Mouse (Mus musculus) neural tube, embryonic 15.5 days (tissue): ENCODE results near the gene Pim3. TPM values are rescaled to one million over a fixed set of nuclear protein-coding genes. Genes with fewer than 3 reads are reported as not detected.

ENCODE experiments used
- ATAC-seq: fragments of 200-750 bp; cut with Nextera tagmentation; 2 replicates; pipeline ENCODE4 v1.8.0; 2017; ENCODE audit warnings: mild to moderate bottlenecking, moderate TSS enrichment, moderate library complexity; ENCODE audit not compliant: low FRiP score
- H3K27ac ChIP-seq: fragments of 300-500 bp; sonication (generic); replicated peaks from 2 replicates; pipeline ENCODE4 v1.5.1; 2015; ENCODE audit warnings: mild to moderate bottlenecking, inconsistent platforms
- H3K27me3 ChIP-seq: fragments of 300-500 bp; sonication (generic); replicated peaks from 2 replicates; pipeline ENCODE4 v1.6.1; 2015; ENCODE audit warnings: inconsistent platforms
- H3K36me3 ChIP-seq: fragments of 300-500 bp; sonication (generic); 2 replicates; pipeline ENCODE4 v1.6.1; 2015; ENCODE audit warnings: inconsistent platforms
- H3K4me1 ChIP-seq: fragments of 300-500 bp; sonication (generic); 2 replicates; pipeline ENCODE4 v1.6.1; 2015; ENCODE audit warnings: inconsistent platforms
- H3K4me2 ChIP-seq: fragments of 300-500 bp; sonication (generic); 2 replicates; pipeline ENCODE4 v1.6.1; 2015; ENCODE audit warnings: inconsistent platforms, mild to moderate bottlenecking, moderate library complexity
- H3K4me3 ChIP-seq: fragments of 300-500 bp; sonication (generic); replicated peaks from 2 replicates; pipeline ENCODE4 v1.5.1; 2015; ENCODE audit warnings: mild to moderate bottlenecking, inconsistent platforms
- H3K9ac ChIP-seq: fragments of 300-500 bp; sonication (generic); replicated peaks from 2 replicates; pipeline ENCODE4 v1.6.1; 2015; ENCODE audit warnings: mild to moderate bottlenecking, inconsistent platforms
- H3K9me3 ChIP-seq: fragments of 300-500 bp; sonication (generic); replicated peaks from 2 replicates; pipeline ENCODE4 v1.6.1; 2016; ENCODE audit warnings: inconsistent platforms
- WGBS: fragments of 180-500 bp; shearing (Covaris S2); methylation state at CpG from one replicate; pipeline ENCODE4 v1.1.7; 2015; ENCODE audit warnings: mixed read lengths; 5-methylcytosine and 5-hydroxymethylcytosine counted together
- polyA plus RNA-seq: library from polyadenylated mRNA; unstranded; fragments of >200 nt; fragmentation: Nextera tagmentation; extraction: Ambion mirVana; gene quantifications from 2 replicates; pipeline ENCODE4 v1.2.1, GENCODE M21; 2015

Gene Pim3
- polyA plus RNA-seq, 1 experiment from 2014 or later, result 78.7 TPM

DNA sequence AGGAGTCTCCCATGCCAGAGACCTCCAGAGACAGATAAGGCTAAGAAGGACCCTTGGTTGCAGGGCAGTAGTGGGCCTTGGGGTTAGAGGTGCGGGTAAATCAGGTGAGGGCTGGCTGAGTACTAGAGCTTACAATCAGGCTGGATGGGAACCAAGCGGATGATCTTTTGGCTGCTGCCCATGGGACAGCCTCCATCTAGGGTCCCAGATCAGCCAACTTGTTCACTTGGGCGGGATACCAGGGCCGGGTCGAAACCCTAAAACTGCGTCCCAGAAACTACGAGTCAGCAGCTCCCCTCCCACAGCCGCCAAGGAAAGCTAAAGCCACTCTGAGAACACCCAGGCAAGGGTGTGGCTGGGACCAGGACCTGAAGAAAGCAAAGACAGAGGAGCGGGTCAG lies 8.9 kb upstream of the Pim3 start:
- H3K9ac ChIP-seq, result no peak overlapping the region
- H3K4me3 ChIP-seq, result no peak overlapping the region
- WGBS, result 88% methylated on average over 9 of the region's 9 CpGs
- H3K4me2 ChIP-seq, result no peak overlapping the region
- no peaks in the 10 kb centered on the region for H3K9me3 ChIP-seq
- no peaks in the 10 kb centered on the region for H3K36me3 ChIP-seq
- no peak overlapping the region for H3K27ac ChIP-seq
- H3K4me1 ChIP-seq, result peaks cover 17% of the 10 kb centered on the region; the same call in 1 of the 2 replicates
- no peak for ATAC-seq
- no peaks in the 10 kb centered on the region for H3K27me3 ChIP-seq

DNA sequence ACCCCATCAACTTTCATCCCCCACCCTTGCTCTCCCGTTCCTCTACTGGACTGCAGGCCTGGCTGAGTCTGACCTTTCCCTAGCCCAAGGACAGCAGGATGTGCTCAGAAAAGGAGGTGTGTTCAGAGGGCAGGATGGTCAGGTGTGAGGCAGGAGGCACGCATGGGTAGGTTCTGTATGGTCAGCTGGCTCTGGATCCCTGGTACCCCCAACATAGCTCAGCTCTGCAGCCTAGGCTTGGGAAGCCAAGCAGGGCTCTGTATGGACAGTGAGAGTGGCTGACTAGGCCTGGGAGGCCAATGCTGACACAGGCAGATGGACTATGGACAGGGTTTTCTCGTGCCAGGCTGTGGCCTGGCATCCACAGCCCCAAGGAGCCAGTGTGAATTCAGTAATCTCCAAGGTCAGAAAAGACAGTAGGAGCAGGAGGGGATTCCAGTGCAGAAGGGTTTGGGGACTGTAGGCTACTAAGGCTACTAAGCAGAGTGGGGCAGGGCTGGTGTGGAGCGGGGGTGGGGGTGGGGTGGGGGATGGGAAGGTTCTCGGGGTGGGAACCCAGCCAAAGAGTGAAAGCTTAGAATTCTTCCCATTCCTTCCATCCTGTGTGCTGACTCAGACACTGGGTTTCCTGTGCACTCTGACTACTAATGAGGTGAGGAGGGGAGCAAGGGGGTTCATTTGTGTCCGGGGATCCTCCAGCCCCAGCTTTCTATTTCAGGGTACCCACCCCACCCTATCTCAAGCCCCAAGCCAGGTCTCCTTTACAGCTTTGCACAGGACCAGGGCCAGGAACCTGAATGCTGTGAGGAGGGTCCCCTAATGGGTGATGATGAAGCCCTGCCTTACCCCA lies 7.6 kb upstream of the Pim3 start:
- 69% methylated on average over 6 of the region's 6 CpGs for WGBS
- no peak overlapping the region for H3K4me2 ChIP-seq
- no peaks in the 10 kb centered on the region for H3K9me3 ChIP-seq
- H3K27me3 ChIP-seq, result no peaks in the 10 kb centered on the region
- H3K9ac ChIP-seq, result no peak overlapping the region
- no peak for ATAC-seq
- no peaks in the 10 kb centered on the region for H3K36me3 ChIP-seq
- H3K4me1 ChIP-seq, result peaks cover 17% of the 10 kb centered on the region; the same call in 1 of the 2 replicates
- H3K27ac ChIP-seq, result no peak overlapping the region
- no peak overlapping the region for H3K4me3 ChIP-seq

DNA sequence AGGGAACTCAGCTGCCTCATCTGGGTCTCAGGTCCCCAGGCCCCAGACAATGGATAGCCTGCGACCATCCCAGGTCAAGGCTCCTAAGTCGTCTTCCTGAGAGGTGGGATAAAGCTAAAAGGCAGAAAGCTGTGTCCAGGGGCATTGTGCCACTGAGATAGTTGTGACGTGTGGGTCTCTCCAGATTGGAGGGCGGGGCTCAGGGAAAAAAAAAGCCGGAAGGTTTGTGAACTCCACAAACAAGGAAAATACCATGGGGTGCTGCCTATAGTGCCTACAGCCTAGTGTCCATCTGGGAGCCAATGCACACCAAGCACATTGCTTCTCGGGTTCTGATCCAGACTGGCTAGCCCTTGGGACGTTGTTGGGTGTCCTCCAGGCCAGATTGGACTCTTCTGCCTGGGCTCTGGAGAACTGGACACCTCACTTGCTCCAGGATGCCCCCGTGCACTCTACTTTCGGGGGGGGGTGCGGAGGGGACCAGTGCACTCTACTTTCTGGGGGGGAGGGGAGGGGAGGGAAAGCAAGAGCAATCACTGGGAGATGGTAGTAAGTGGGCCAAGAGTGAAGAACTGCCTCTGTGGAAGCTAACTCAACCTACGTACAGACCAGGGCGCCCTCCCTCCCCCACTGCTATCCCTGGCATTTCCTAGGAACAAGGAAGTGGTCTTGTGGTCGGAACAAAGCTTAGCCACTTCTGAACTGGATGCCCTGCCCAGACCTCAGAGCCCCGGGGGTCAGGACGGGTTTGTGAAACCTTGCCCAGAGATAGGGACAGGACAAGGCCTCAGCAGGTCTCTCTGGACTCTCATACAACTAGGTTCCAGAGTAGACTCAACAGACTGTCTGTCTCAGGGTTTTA lies 6.8 kb upstream of the Pim3 start:
- ATAC-seq, result no peak
- no peak overlapping the region for H3K9ac ChIP-seq
- no peaks in the 10 kb centered on the region for H3K9me3 ChIP-seq
- no peak overlapping the region for H3K4me3 ChIP-seq
- no peak overlapping the region for H3K27ac ChIP-seq
- H3K27me3 ChIP-seq, result no peaks in the 10 kb centered on the region
- no peaks in the 10 kb centered on the region for H3K36me3 ChIP-seq
- WGBS, result 78% methylated on average over 15 of the region's 15 CpGs
- no peak overlapping the region for H3K4me2 ChIP-seq
- H3K4me1 ChIP-seq, result peaks cover 13% of the 10 kb centered on the region; the same call in 1 of the 2 replicates

DNA sequence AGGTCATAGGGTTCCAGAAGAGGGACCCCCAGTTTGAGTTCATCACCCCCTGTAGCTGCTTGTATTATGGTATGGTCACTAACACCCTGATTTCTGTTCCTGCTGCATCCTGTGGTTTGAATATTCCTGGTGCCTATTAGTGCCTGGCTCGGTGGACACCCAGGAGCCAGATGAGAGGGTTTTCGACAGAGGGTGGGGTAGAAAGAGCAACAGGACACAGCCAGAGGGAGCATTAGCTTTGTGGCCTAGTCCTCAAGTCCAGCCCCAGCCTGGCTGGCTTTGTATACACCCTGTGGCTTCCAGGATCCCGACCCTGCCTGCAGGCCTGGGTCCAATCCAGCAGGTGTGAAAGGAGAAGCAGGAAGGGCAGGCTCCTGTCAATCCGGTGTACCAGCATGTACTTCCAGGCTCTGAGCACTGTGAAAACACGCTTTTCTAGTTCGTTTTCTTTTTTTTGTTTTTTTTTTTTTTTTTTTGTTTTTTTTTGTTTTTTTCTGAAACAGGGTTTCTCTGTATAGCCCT lies 6.0 kb upstream of the Pim3 start:
- H3K4me2 ChIP-seq, result no peak overlapping the region
- H3K27ac ChIP-seq, result no peak overlapping the region
- no peaks in the 10 kb centered on the region for H3K9me3 ChIP-seq
- H3K36me3 ChIP-seq, result no peaks in the 10 kb centered on the region
- ATAC-seq, result no peak
- H3K27me3 ChIP-seq, result no peaks in the 10 kb centered on the region
- H3K9ac ChIP-seq, result no peak overlapping the region
- WGBS, result 79% methylated on average over 6 of the region's 6 CpGs
- no peak overlapping the region for H3K4me3 ChIP-seq
- 0 out of 2 replicates have a peak, but pooled peaks cover 7% of the 10 kb centered on the region for H3K4me1 ChIP-seq

DNA sequence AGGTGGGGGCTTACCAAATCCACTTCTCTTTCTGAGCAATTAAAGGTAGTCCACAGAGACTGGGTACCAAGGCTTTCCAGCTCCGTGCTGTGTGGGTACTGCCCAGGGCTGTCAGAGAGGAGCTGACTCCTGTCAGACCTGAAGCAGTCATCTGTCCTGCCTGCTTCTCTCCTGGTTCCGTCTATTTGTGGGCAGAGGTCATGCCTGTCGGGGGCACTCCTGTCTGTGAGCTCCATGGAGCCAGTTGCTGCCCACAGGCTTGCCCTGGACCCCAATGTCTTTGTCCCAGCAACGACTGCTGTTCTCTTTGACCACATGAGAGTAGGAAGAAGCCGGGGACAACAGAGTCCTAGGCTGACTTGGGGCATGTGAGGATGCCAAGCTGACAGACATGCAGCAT lies 5.4 kb upstream of the Pim3 start:
- Histone ChIP-seq H3K36me3 (no peaks in the 10 kb centered on the region), H3K4me2 (no peak overlapping the region), H3K9me3 (no peaks in the 10 kb centered on the region), H3K4me3 (no peak overlapping the region), H3K4me1 (peaks cover 8% of the 10 kb centered on the region), H3K27me3 (no peaks in the 10 kb centered on the region), H3K9ac (no peak overlapping the region), H3K27ac (no peak overlapping the region)
- ATAC-seq, result no peak
- 84% methylated on average over 5 of the region's 5 CpGs for WGBS

DNA sequence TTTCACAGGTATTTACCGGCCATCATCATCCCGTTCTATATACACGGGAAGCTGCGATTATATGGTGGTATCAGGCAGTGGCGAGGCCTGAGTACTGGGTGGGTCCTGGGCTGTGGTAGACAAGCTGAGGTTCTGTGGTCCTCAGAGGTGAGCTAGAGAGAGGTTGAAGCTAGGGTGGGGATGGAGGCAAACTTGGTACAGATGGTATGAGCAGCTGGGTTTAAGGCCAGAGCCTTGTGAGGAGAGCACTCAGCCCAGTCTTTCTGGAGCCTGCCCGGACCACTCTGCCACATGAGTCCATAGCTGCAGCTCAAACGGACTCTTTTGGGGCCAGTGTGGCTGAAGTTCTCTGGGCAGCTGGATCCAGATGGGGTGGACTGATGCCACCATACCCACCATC lies 4.6 kb upstream of the Pim3 start:
- H3K4me3 ChIP-seq, result no peak overlapping the region
- H3K9ac ChIP-seq, result no peak overlapping the region
- no peak overlapping the region for H3K27ac ChIP-seq
- no peaks in the 10 kb centered on the region for H3K9me3 ChIP-seq
- ATAC-seq, result no peak
- no peak overlapping the region for H3K4me2 ChIP-seq
- WGBS, result 95% methylated on average over 7 of the region's 7 CpGs
- H3K27me3 ChIP-seq, result no peaks in the 10 kb centered on the region
- no peaks in the 10 kb centered on the region for H3K36me3 ChIP-seq
- H3K4me1 ChIP-seq, result peaks cover 9% of the 10 kb centered on the region

DNA sequence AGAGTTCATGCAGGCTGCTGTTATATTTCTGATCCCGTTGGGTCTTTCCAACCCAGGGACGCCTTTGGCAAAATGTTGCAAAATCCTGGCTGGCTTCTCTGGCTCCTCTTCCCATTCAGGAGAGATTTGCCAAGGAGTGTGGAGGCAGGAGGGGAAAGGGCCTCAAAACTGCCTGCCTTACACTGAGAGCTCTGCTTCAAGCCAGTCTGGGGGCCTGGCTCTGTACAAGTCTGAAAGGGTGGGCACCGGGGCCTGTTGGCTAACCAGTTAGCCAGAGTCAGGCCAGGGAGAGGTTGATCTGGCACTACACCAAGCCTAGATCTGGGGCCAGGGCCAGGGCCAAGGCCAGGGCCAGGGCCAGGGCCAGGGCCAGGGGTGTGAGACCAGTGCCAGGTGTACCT lies 3.8 kb upstream of the Pim3 start:
- Histone ChIP-seq H3K4me3 (no peak overlapping the region), H3K9ac (no peak overlapping the region), H3K9me3 (no peaks in the 10 kb centered on the region), H3K27me3 (no peaks in the 10 kb centered on the region), H3K4me1 (peaks cover 9% of the 10 kb centered on the region), H3K36me3 (no peaks in the 10 kb centered on the region), H3K4me2 (no peak overlapping the region), H3K27ac (no peak overlapping the region)
- no peak for ATAC-seq
- WGBS, result 92% methylated on average over 3 of the region's 3 CpGs

DNA sequence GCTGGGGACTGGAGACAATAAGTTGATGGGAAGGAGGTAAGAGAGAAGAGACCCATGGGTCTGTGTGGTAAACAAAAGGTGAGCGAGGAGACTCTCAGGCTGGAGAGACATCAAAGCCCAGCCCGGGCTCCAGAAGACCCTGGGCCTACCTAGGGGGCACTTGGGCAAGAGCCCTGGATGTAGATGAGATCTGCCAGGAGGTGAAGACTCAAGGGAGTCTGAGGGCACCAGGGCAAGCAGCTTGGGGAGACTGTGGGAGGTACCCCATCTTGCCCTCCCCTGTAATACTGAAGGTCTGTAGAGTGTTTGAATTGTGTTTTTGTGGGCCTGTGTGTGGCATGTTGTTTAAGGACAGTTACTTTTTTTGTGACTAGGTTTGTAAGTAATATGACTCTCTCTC lies 3.3 kb upstream of the Pim3 start:
- no peaks in the 10 kb centered on the region for H3K36me3 ChIP-seq

DNA sequence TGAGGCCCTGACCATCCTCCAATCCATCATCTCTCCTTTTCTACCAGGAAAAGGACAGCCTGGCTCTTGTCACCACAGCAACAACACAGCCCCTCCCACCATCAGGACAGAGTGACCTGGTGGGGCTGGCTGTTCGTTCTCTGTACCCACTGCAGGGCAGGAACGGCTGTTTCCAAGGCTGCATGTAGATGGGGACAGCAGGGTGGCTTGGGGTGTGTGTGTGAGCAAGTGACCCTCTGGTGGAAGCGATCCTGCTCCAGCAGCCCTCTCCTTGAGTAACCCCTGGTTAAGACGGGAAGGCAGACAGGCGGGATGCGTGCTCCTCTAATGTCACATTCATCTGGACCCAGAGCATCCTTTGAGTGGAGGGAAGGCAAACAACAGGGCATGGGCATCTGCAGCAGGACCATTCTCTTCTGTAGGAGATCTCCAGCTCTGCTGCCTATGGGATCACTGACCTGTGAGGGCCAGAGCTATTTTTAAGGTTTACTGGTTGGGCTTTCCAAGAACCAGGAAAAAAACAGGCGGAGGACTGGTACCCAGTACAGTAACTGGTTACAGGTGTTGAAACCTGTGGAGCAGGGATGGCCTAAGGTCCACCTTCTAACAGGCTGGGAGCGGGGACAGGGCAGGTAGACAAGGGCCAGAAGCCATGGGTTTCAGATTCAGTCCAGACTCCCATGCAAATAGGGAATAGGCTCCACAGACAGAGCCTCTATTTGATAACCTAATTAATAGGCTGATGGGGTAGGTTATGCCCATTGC lies 2.6 kb upstream of the Pim3 start:
- ATAC-seq, result no peak

More for the DNA sequence above, 3.3 kb upstream of the Pim3 start:
- no peak overlapping the region for H3K27ac ChIP-seq
- ATAC-seq, result no peak
- H3K27me3 ChIP-seq, result no peaks in the 10 kb centered on the region
- no peak overlapping the region for H3K4me3 ChIP-seq
- no peak overlapping the region for H3K4me2 ChIP-seq
- no peaks in the 10 kb centered on the region for H3K9me3 ChIP-seq
- H3K4me1 ChIP-seq, result peaks cover 9% of the 10 kb centered on the region
- 75% methylated on average over 2 of the region's 2 CpGs for WGBS
- no peak overlapping the region for H3K9ac ChIP-seq

DNA sequence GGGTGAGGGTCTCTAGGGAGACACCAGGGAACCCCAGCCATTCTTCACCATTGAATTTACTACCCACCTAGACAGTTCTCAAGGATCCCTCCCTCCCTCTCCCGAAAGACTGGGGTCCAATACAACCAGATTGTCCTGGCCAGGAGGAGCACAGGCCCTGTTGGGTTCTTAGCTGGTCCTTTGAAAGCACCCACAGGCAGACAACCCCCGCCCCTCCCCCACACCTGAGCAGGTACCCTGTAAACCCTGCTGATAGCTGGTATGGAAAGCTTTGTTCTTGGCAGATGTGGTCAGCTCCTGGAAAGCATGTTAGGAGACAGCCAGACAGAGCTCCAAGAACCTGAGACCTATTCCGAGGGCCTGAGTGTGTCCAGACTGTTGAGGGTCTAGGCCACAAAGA lies 1.2 kb upstream of the Pim3 start:
- H3K36me3 ChIP-seq, result peaks cover 10% of the 10 kb centered on the region
- peaks cover 26% of the 10 kb centered on the region for H3K4me1 ChIP-seq
- no peaks in the 10 kb centered on the region for H3K9me3 ChIP-seq
- 94% methylated on average over 3 of the region's 3 CpGs for WGBS
- no peak overlapping the region for H3K4me2 ChIP-seq
- H3K9ac ChIP-seq, result no peak overlapping the region
- no peak for ATAC-seq
- H3K4me3 ChIP-seq, result 0 out of 2 replicates have a peak overlapping the region, but pooled peaks have one; percentile 95
- H3K27ac ChIP-seq, result no peak overlapping the region
- H3K27me3 ChIP-seq, result no peaks in the 10 kb centered on the region

More for the DNA sequence above, 2.6 kb upstream of the Pim3 start:
- Histone ChIP-seq H3K9me3 (no peaks in the 10 kb centered on the region), H3K4me3 (no peak overlapping the region), H3K4me1 (peaks cover 16% of the 10 kb centered on the region), H3K9ac (no peak overlapping the region), H3K4me2 (no peak overlapping the region), H3K27ac (no peak overlapping the region), H3K27me3 (no peaks in the 10 kb centered on the region), H3K36me3 (no peaks in the 10 kb centered on the region)
- WGBS, result 75% methylated on average over 8 of the region's 8 CpGs
